Mouse (Mus musculus): ENCODE data around the gene Tmem104.

Tmem104 gene

DNA sequence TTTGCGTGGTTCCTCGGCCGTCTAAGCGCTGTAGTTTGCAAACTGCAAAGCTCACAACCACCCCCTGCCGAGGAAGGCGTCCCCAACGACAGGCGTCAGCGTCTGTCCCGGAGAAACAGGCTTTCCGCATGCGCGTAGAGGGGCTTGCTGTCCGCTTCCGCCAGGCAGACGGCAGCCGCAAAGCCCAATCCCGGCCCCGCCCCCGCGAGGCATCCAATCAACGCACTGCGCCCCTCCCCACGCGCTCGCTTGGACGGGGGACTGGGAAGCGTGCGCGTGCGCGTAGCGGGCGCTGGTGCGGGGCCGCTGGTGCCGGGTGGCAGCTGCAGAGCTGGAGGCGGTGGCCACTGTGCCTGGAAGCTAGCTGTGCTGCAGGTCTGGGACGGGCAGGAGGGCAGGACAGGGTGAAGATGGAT is at the start of gene Tmem104:
Gene Tmem104 (plus strand): TSS at position 264 of the 416 bp plus-strand sequence.
- DNase-seq (ENCODE audit: low spot score in 2 of 2), result peak; percentile 99 to 100

DNA sequence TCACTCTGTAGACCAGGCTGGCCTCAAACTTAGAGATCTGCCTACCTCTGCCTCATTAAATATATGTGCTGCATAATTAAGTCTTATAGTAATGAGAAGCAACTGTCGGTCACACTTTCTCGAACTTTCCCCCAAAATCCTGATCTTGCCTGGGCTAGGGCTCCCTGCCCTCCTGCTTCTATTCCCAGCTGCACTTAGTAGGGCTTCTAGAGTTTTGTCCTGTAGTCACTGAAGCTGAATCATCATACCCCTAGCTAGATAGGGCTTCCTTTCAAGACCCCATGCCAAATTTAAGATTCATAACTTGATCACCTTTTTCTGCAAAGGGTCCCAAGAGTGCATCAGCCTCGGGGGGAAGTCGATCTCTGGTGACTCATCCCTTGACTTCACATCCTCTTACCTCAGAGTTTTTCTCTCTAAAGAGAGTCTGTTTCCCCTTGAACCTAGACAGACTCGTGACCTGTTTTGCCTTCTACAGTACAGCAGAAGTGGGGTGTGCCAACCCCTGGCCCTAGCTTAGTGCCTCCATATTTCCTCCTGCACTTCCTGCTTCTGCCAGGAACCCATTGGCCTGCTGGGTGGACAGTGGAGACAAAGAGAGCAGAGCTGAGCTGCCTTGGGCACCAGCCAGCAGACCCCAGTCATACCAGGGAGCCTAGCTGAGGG is 48.6 kb upstream of the Tmem104 start:
- no peak for DNase-seq (ENCODE audit: low spot score in 2 of 2)

DNA sequence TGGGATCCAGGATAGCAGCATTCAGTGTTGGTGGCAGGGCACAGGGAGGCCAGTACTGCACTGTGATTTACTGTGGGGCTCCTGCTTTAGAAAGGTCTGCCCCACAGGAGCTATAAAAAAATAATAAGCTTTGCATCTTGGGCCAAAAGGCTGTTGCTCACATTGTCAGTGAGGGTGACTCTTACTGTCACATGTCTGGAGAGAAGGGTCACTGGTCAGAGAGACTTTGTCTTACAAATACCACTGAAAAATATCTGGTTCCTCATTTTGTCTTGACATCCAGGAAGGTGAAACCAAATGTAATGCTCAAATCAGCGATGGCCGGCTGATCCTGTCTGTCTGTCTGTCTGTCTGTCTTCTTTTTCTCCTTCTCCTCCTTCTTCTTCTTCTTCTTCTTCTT is 45.3 kb upstream of the Tmem104 start:
- no peak for DNase-seq (ENCODE audit: low spot score in 2 of 2)

DNA sequence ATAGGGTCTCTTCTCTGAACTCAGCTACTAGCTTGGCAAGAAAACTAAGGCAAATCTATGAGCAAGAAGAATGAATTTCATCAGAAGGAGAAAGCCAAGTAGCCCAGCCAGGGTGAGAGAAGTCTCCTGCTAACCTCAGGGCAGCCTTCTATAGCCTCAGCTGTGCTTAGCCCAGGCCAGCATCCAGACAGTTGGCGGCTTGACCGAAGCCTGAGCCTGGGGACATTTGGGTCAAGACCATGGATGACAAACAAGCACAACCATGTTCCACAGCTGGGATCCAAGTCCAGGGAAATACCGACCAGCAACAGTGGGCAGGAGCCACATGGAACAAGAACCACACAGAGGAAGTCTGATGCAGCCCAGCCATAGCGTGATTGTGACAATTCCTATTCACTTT is 39.5 kb upstream of the Tmem104 start:
- no peak for DNase-seq (ENCODE audit: low spot score in 2 of 2)

DNA sequence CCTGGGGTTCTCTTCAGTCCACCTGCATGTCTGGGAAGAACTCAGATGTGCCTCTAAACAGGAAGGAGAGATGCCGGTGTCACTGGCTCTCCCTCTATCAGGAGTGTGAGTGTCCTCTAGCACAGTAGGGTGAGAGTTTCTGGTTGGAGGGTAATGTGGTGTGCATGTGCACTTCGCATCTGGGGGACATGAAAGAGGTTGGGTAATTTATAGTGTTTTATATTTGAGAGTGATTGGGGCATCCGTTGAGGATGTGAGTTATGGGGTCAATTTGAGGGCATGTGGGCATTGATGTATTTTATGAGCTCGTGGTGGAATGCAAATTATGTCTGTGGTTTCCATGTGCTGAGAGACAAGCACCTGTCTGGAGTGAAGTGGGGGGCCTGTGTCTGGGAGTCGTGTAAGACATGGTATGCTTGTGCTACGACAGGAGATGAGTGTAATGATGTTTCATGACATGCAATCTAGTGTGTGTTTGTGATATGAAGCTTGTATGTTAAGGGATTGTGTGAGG is 36.5 kb upstream of the Tmem104 start:
- no peak for DNase-seq (ENCODE audit: low spot score in 2 of 2)

DNA sequence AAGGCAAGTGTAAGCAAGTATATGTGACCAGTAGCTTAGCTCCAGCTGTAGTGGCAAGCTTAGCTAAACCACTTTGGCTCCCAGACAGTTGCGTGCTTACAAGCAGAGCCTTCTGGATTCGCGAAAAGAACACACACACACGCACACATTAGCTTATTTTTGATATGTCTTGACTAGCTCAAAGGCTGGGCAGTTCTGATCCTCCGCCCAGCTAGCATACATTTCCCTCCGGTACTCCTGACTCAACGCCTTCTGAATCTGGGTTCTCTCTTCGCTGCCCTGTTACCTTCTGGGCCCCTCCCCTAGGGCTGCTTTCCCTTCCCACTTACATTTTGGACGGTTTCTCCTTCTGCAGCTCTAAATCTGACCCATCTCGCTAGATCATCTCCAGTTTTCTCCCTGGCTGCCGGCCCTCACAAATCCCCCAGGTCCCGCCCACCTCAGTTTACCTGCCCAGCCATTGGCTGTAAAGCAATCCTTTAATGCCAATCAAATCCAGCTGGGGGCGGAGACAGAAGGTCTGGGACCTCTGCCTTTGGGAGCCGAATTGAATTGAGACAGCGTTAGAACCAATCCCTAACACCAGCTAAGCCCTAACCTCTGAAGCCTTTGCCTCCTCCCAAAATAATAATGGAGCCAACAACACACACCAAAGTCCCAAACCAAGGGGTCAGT is 35.4 kb upstream of the Tmem104 start:
- no peak for DNase-seq (ENCODE audit: low spot score in 2 of 2)

DNA sequence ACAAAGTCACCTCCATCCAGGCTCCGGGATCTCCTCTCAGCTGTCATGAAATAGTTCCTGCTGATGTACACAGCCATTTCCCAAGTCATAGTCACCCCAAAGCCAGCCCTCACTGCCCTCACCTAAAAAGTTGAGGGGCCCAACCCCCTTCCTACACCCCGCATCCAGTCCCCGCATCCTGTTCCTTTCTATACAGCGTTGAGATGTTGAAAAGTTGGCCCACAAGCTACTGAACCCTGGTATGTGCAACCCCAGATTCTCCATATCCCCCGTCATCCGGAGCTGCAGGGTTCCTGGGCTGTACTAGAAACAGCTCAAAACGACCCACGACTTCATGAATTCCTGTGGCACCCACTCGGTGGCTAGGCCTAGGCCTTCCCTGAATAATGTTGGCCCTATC is 34.2 kb upstream of the Tmem104 start:
- DNase-seq (ENCODE audit: low spot score in 2 of 2), result no peak

DNA sequence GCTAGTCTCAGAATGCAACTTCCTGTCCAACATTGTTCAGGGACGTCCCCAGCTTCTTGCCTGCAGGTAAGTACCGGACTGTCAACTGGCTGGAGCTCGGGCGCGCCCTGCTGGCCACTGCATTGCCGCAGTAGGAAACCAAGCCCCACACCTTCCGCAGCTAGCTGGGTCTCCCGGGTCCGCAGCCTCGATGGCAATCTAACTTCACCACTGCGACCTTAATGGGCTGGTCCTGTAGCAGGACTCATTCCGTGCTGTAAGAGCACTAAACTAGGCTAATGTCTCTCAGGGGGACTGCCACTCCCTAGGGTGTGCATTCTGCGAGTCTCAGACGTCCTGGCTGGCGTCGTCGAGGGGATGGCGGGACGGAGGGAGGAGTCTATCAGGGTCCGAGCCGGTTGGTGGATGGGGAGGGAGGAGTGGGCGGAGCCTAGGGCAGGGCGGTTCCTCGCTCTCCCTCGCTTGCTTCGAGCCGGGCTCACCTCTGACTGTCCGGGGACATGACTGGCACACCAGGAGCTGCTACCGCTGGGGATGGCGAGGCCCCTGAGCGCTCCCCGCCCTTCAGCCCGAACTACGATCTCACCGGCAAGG is 33.5 kb upstream of the Tmem104 start:
- DNase-seq (ENCODE audit: low spot score in 2 of 2), result peak; percentile 63 to 65

DNA sequence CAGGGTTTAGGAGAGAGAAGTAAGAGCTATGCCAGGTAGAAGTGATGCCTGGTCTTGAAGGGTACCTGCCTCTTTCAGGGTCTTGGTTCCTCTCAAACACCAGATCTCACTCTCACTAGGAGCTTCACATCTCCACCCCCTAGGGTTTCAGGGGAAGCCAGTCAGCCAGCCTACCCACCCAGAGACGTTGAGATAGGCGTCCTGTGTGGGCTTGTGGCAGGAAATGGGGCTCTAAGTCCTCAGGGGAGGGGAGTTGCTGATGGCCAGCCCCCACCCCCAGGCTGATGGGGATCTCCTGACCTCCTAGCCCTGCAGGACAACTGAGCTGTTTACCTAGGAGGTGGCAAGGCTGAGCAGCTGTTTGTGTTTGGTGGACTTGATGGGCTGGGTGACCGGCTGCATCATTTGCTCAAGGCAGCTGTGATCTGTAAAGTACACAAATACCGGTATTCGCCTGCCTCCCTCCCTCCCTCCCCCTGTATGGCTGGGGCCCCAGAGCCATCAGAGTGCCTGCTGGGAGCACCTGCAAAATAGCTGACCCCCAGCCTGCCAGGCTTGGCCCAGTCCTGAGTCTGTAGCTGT is 32.1 kb upstream of the Tmem104 start:
- DNase-seq (ENCODE audit: low spot score in 2 of 2), result no peak

DNA sequence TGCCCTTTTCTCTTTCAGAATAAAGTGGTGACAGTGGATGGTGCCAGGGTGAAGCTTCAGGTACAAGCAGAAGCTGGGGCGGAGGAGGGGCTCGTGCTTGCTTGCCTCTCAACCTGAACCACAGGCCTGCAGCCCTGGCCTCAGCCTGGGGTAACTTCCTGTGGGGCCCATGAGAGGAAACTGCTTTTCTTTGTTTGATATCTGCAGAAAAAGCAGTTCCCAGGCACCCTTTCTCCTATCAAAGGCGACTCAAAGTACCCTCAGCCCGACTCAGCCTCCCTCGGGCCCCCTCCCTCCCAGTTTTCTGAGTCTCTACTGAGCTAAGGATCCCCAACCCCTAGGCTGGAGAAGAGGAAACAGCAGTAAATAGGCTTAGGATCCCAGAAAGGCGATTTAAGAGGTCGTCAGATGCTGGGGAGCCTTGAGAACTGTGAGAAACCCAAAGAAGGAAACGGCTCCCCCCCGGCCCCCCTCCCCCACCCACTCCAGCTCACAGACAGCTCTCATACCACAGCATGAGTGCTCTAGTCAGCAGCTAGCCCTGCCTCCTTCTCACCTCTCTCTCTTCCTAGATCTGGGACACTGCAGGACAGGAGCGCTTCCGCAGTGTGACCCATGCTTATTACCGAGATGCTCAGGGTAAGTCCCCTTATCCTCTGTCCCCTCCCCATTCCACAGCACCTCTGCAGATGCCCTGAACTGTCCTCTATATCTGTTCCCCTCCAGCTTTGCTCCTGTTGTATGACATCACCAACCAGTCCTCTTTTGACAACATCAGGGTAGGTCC is 29.2 kb upstream of the Tmem104 start:
- no peak for DNase-seq (ENCODE audit: low spot score in 2 of 2)

DNA sequence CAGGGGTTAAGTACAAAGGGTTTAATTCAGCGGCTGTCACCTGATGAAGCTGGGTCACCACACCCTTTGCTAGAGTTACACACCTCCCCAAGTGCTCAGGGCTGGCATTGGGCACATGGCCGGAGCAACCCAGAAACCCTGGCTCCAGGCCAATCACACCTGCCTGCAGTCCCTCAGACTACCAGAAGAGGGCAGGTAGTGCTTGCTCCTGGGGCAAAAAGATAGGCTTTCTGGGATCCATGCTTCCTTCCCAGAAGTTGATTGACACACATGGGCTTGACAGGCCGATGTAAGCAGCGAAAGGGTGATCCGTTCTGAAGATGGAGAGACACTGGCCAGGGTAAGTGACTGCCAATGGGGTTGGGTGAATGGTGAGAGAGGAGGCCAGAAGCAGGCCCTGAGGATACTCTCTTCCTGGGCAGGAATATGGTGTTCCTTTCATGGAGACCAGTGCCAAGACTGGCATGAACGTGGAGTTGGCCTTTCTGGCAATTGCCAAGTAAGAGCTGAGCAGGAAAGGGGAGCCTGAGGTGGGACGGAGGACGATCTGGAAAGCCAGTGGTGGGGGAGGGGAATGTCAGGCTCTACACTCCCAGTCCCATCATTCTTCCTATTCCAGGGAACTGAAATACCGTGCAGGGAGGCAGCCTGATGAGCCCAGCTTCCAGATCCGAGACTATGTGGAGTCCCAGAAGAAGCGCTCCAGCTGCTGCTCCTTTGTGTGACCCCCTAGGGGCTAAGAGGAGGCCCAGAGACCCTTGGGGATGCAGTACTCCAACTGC is 27.1 kb upstream of the Tmem104 start:
- DNase-seq (ENCODE audit: low spot score in 2 of 2), result peak; percentile 44 to 50

DNA sequence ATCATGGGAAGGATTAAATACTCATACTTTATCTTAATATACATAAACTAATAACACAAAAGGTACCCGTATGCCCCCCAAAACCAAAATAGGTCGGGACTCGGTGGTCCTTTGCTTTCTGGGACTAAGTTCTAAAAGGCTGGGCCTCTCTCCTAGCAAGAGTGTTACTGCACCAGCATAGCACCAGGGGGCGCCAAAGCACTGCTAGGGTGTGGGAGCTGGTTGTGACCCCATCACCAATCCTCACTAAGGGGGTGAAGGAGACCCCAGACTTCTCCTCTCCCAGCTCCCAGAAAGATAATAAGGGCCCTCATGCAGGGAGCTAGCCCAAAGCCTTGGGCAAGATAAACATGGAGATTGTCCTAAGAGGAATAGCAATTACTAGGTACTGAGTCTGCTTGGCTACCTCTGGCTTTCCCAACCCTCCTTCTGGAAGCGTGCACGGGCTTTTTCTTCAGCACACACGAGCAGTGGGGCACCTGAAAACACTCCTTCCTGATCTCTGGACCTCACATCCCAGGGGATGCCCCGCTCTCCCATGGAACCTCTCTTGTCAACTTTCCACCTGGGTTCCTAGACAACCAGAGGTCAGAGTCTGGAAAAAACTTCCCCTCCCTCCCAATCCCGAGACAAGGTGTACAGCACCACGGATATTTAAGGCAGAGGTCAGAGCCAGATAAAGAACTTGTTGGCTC is 26.3 kb upstream of the Tmem104 start:
- DNase-seq (ENCODE audit: low spot score in 2 of 2), result peak in 1 of 2 experiments; percentile 62

DNA sequence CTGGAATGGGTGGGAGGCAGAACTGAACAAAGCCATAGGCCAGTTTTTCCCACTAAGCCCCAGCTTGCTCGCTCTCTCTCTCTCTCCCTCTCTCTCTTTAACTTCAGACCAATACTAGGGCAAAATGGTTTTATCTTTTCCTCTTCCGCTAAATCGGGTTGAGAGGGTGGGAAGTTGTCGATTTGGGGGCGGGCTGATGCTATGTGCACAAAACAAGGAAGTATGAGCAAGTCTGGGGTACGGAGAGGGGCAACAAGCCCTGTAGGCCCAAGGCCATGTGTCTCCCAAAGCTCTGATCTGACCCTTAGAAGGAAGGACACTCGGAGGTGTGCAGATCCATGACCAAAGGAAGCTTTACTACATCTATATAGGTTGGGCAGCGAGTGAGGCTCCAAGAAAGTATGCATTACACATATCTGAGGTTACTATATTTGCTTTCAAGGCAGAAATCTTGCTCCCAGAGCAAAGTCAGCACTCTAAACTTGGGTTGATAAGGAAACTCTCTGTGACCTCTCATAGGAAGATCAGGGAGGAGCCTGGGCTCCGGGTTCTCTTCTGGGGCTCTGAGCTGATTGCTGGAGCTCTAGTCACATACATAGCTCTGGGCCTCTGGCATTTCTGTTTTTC is 25.6 kb upstream of the Tmem104 start:
- no peak for DNase-seq (ENCODE audit: low spot score in 2 of 2)

DNA sequence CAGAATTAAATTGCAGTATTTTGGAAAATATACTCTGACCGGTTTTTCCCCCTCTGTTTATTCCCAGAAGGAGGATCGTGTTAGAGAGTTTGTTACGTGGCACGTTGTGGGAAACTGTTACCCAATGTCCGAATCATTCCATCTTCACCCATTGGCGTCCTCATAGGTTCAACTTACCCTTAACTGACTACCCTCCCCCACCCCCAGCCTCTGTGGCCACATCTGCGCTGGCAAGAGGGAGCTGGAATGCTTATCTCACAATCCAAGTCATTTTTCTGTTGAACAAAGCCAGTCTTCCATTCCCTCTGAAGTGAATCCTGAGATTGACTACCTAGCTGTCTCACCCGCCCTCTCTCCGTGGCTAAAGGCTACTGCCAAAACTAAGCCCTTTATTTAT is 25.1 kb upstream of the Tmem104 start:
- no peak for DNase-seq (ENCODE audit: low spot score in 2 of 2)

DNA sequence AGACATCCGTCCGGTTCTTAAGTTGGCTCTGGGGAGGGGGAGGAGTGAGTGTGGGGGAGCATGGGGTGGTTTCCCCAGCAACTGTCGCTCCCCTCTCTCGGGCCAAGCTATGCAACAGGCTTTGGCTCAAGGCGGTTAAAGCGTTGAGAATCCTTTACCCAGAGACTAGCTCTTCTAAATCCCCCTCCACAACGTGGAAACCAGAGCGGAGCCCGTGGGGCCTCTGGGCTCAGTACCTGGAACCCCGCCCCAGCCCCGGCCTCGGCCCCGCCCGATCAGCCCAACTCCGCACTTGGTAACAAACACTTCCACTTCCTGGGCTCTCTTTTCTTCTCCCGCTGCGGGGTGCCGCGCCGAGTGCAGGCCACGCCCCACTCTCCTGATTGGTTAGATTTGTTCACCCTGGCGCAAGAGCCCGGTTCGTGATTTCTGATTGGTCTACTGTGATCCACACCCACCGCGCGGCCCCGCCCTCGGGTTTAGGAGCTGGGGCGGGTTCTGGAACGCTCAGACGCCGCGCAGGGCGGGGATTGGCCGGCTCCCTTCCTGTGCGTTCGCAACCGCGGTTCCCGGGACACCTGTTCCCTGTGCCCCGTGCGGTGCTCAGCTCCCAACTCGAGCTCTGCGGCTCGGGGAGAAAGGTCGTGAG is 24.3 kb upstream of the Tmem104 start, which contains the start of gene Slc9a3r1:
Gene Slc9a3r1 (plus strand): TSS at position 510 of the 649 bp plus-strand sequence.
- peak; percentile 89 to 94 for DNase-seq (ENCODE audit: low spot score in 2 of 2)

DNA sequence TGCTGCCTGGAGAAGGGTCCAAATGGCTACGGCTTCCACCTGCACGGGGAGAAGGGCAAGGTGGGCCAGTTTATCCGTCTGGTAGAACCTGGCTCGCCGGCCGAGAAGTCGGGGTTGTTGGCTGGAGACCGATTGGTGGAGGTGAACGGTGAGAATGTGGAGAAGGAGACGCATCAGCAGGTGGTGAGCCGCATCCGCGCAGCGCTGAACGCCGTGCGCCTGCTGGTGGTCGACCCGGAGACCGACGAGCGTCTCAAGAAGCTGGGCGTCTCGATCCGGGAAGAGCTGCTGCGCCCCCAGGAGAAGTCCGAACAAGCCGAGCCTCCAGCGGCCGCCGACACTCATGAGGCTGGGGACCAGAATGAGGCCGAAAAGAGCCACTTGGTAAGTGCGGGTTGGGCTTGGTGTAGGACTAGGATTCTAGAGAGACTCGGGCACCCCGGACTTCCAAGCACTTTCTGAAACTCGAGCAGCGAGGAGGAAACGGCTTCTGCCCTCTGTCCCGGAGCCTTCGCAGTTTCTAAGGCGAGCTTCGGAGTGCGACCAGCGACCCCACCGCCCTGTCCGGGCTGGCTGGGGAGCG is 23.6 kb upstream of the Tmem104 start:
- peak in 1 of 2 experiments; percentile 25 for DNase-seq (ENCODE audit: low spot score in 2 of 2)

DNA sequence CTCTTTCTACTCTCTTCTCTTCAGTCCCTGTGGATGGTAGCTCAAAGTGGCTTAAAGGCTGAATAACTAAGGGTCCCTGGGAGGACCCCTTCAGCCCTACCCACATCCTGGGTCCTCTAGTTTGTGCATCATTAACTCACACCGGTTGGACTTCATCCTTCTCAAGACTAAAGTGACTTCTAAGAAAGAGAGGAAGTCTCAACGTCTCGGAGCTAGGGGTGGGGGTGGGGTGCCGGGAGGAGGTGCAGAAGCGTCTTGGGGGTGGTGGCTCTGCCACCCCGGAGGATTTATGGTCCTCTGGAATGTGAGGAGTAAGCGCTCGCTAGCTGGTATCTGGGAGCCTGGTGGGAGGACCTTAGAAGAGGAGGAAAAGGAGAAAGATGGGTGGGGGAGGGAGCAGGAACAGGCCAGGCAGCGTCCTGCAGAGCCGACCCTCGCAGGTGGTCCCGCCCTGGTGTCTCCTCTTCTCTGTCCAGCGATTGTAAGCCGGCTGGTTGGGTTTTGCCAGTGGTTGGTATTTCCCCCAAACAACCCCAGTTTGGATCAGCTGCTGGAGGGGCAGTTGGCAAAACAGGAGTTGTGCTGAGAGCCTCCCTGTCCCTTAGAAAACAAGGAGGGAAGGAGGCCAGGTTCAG is 22.8 kb upstream of the Tmem104 start:
- DNase-seq (ENCODE audit: low spot score in 2 of 2), result no peak

DNA sequence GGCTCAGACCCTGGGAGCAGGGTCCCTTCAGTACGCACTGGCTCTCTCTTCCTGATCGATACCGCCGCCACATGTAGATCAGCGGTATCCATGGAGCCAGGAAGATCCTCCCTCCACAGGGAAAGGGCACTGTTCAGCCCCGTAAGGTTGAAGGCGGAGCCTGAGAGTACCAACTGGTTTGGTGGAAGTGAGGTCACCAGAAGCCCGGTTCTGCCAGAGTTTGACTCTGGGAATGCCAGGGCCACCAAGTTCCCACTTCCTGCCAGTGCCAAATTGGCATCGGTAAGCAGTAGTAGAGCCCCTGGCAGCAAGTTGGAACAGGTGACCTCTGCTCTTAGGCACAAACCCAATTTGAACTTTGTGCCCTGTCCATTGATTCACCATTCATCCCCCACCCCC is 22.3 kb upstream of the Tmem104 start:
- peak in 1 of 2 experiments; percentile 35 for DNase-seq (ENCODE audit: low spot score in 2 of 2)

All from right cerebral cortex, adult 2 months (tissue).